Mouse (Mus musculus) right cerebral cortex, postnatal 14 days (tissue): ENCODE results near the gene Cep112.
"Not testable (repeated sequence)": the region's sequence is repeated elsewhere in the genome, so short reads cannot be mapped to it uniquely, and the experiment has no call there.

Source experiments
- DNase-seq: peaks from one replicate; pipeline ENCODE4 v3.0.0; 2022

Cep112 gene

GRCm38 (mm10) chr11:108809626-108810025 is 384.6 kb downstream of the Cep112 start:
- DNase-seq = no peak

- no peak for DNase-seq
Observed at GRCm38 (mm10) chr11:108821771-108822170, 396.8 kb downstream of the Cep112 start.

- no peak for DNase-seq
Observed at GRCm38 (mm10) chr11:108822257-108822656, 397.3 kb downstream of the Cep112 start.

GRCm38 (mm10) chr11:108827321-108827720 is 402.3 kb downstream of the Cep112 start:
- DNase-seq = no peak

GRCm38 (mm10) chr11:108828374-108829025 is 403.5 kb downstream of the Cep112 start:
- DNase-seq = no peak

GRCm38 (mm10) chr11:108836706-108837105 is 411.7 kb downstream of the Cep112 start:
- no peak for DNase-seq

- no peak for DNase-seq
Observed at GRCm38 (mm10) chr11:108840195-108840594, 415.2 kb downstream of the Cep112 start.

- DNase-seq = no peak
Observed at GRCm38 (mm10) chr11:108842765-108843164, 417.8 kb downstream of the Cep112 start.

- no peak for DNase-seq
Observed at GRCm38 (mm10) chr11:108845971-108846370, 421.0 kb downstream of the Cep112 start.

- no peak for DNase-seq
Observed at GRCm38 (mm10) chr11:108846479-108846878, 421.5 kb downstream of the Cep112 start.

- no peak for DNase-seq
Observed at GRCm38 (mm10) chr11:108851771-108852170, 426.8 kb downstream of the Cep112 start.

GRCm38 (mm10) chr11:108857254-108857653 is 432.3 kb downstream of the Cep112 start:
- no peak for DNase-seq

- DNase-seq = peak; percentile 46
Observed at GRCm38 (mm10) chr11:108857678-108858338, 432.8 kb downstream of the Cep112 start.

- no peak for DNase-seq
Observed at GRCm38 (mm10) chr11:108858339-108858804, 433.4 kb downstream of the Cep112 start.

GRCm38 (mm10) chr11:108858846-108859245 is 433.9 kb downstream of the Cep112 start:
- no peak for DNase-seq

GRCm38 (mm10) chr11:108862360-108862759 is 437.4 kb downstream of the Cep112 start:
- DNase-seq = no peak

GRCm38 (mm10) chr11:108865746-108866145 is 440.8 kb downstream of the Cep112 start:
- no peak for DNase-seq

GRCm38 (mm10) chr11:108867538-108867937 is 442.5 kb downstream of the Cep112 start:
- DNase-seq = no peak

GRCm38 (mm10) chr11:108871284-108871683 is 446.3 kb downstream of the Cep112 start:
- not testable (repeated sequence) for DNase-seq

GRCm38 (mm10) chr11:108871748-108872147 is 446.8 kb downstream of the Cep112 start:
- no peak for DNase-seq

GRCm38 (mm10) chr11:108876633-108877205 is 451.7 kb downstream of the Cep112 start:
- DNase-seq = no peak

GRCm38 (mm10) chr11:108877520-108877919 is 452.5 kb downstream of the Cep112 start:
- DNase-seq = no peak

- DNase-seq = no peak
Observed at GRCm38 (mm10) chr11:108880546-108880945, 455.6 kb downstream of the Cep112 start.

GRCm38 (mm10) chr11:108881662-108882061 is 456.7 kb downstream of the Cep112 start:
- DNase-seq = no peak
